Mouse (Mus musculus) limb, embryonic 13.5 days (tissue): ENCODE results near the gene Cdh4. TPM values are rescaled to one million over a fixed set of nuclear protein-coding genes. Genes with fewer than 3 reads are reported as not detected.

ENCODE experiments used
- ATAC-seq: fragments of 200-750 bp; cut with Nextera tagmentation; 2 replicates; pipeline ENCODE4 v1.8.0; 2017; ENCODE audit warnings: low read depth, moderate number of reproducible peaks, moderate TSS enrichment; ENCODE audit not compliant: low FRiP score
- H3K27ac ChIP-seq: fragments of 300-500 bp; sonication (generic); 2 replicates; pipeline ENCODE4 v1.5.1; 2015; ENCODE audit warnings: inconsistent platforms, mild to moderate bottlenecking, moderate library complexity
- H3K27me3 ChIP-seq: fragments of 300-500 bp; sonication (generic); 2 replicates; pipeline ENCODE4 v1.6.1; 2015; ENCODE audit warnings: mild to moderate bottlenecking, inconsistent platforms
- H3K36me3 ChIP-seq: fragments of 300-500 bp; sonication (generic); 2 replicates; pipeline ENCODE4 v1.6.1; 2015; ENCODE audit warnings: inconsistent platforms, mild to moderate bottlenecking, moderate library complexity
- H3K4me1 ChIP-seq: fragments of 300-500 bp; sonication (generic); 2 replicates; pipeline ENCODE4 v1.6.1; 2015; ENCODE audit warnings: inconsistent platforms
- H3K4me2 ChIP-seq: fragments of 300-500 bp; sonication (generic); replicated peaks from 2 replicates; pipeline ENCODE4 v1.6.1; 2015; ENCODE audit warnings: inconsistent platforms, mild to moderate bottlenecking, moderate library complexity
- H3K4me3 ChIP-seq: fragments of 300-500 bp; sonication (generic); 2 replicates; pipeline ENCODE4 v1.5.1; 2015; ENCODE audit warnings: moderate library complexity, mild to moderate bottlenecking, inconsistent platforms
- H3K9ac ChIP-seq: fragments of 300-500 bp; sonication (generic); 2 replicates; pipeline ENCODE4 v1.6.1; 2015; ENCODE audit warnings: mild to moderate bottlenecking, inconsistent platforms
- H3K9me3 ChIP-seq: fragments of 300-500 bp; sonication (generic); 2 replicates; pipeline ENCODE4 v1.6.1; 2016; ENCODE audit warnings: inconsistent platforms
- WGBS: fragments of 180-500 bp; shearing (Covaris S2); methylation state at CpG from one replicate; pipeline ENCODE4 v1.1.7; 2015; 5-methylcytosine and 5-hydroxymethylcytosine counted together
- polyA plus RNA-seq: library from polyadenylated mRNA; unstranded; fragments of >200 nt; fragmentation: Nextera tagmentation; extraction: Ambion mirVana; gene quantifications from 2 replicates; pipeline ENCODE4 v1.2.1, GENCODE M21; 2015

Gene Cdh4
- polyA plus RNA-seq, 1 experiment from 2014 or later: 12.2 TPM

GRCm38 (mm10) chr2:179828968-179829367, 386.7 kb downstream of the Cdh4 start:
- 0 out of 2 replicates have a peak, but pooled peaks cover 2% of the 10 kb centered on the region for H3K27me3 ChIP-seq
- 89% methylated on average over 6 of the region's 6 CpGs for WGBS
- peaks cover 8% of the 10 kb centered on the region; the same call in 1 of the 2 replicates for H3K4me1 ChIP-seq
- ATAC-seq: no peak
- no peak overlapping the region for H3K4me2 ChIP-seq
- no peak overlapping the region for H3K27ac ChIP-seq
- H3K9me3 ChIP-seq: no peaks in the 10 kb centered on the region
- H3K4me3 ChIP-seq: no peak overlapping the region
- no peak overlapping the region for H3K9ac ChIP-seq
- no peaks in the 10 kb centered on the region for H3K36me3 ChIP-seq

GRCm38 (mm10) chr2:179829972-179830371, 387.7 kb downstream of the Cdh4 start:
- no peaks in the 10 kb centered on the region for H3K9me3 ChIP-seq
- WGBS: 28% methylated on average over 6 of the region's 6 CpGs
- H3K27ac ChIP-seq: no peak overlapping the region
- H3K4me2 ChIP-seq: no peak overlapping the region
- no peak overlapping the region for H3K9ac ChIP-seq
- H3K36me3 ChIP-seq: no peaks in the 10 kb centered on the region
- no peak for ATAC-seq
- peaks cover 15% of the 10 kb centered on the region for H3K4me1 ChIP-seq
- H3K4me3 ChIP-seq: no peak overlapping the region
- 0 out of 2 replicates have a peak, but pooled peaks cover 2% of the 10 kb centered on the region for H3K27me3 ChIP-seq

- peaks cover 57% of the 10 kb centered on the region for H3K4me1 ChIP-seq
- H3K36me3 ChIP-seq: no peaks in the 10 kb centered on the region
- ATAC-seq: peak; percentile 16; the same call in 1 of the 2 replicates
- H3K4me2 ChIP-seq: no peak overlapping the region
- no peaks in the 10 kb centered on the region for H3K9me3 ChIP-seq
- H3K27ac ChIP-seq: peak overlapping the region; percentile 33; the same call in 1 of the 2 replicates
- WGBS: 19% methylated on average over 9 of the region's 9 CpGs
- H3K9ac ChIP-seq: no peak overlapping the region
- 0 out of 2 replicates have a peak, but pooled peaks cover 2% of the 10 kb centered on the region for H3K27me3 ChIP-seq
- no peak overlapping the region for H3K4me3 ChIP-seq
Observed at GRCm38 (mm10) chr2:179834892-179835291, 392.7 kb downstream of the Cdh4 start.

- H3K36me3 ChIP-seq: no peaks in the 10 kb centered on the region
- no peak for ATAC-seq
- H3K4me3 ChIP-seq: no peak overlapping the region
- H3K27ac ChIP-seq: peak overlapping the region; percentile 33; the same call in 1 of the 2 replicates
- peaks cover 57% of the 10 kb centered on the region for H3K4me1 ChIP-seq
- no peaks in the 10 kb centered on the region for H3K9me3 ChIP-seq
- no peak overlapping the region for H3K4me2 ChIP-seq
- H3K27me3 ChIP-seq: 0 out of 2 replicates have a peak, but pooled peaks cover 2% of the 10 kb centered on the region
- 50% methylated on average over 7 of the region's 7 CpGs for WGBS
- 0 out of 2 replicates have a peak overlapping the region, but pooled peaks have one; percentile 19 for H3K9ac ChIP-seq
Observed at GRCm38 (mm10) chr2:179835570-179835969, 393.3 kb downstream of the Cdh4 start.

GRCm38 (mm10) chr2:179837186-179837585, 395.0 kb downstream of the Cdh4 start:
- Histone ChIP-seq H3K27me3 (0 out of 2 replicates have a peak, but pooled peaks cover 2% of the 10 kb centered on the region), H3K4me2 (no peak overlapping the region), H3K9me3 (no peaks in the 10 kb centered on the region), H3K4me3 (no peak overlapping the region), H3K9ac (no peak overlapping the region), H3K36me3 (no peaks in the 10 kb centered on the region), H3K4me1 (peaks cover 57% of the 10 kb centered on the region), H3K27ac (peak overlapping the region; percentile 77; the same call in 1 of the 2 replicates)
- WGBS: 19% methylated on average over 10 of the region's 10 CpGs
- no peak for ATAC-seq

- WGBS: 18% methylated on average over 7 of the region's 7 CpGs
- Histone ChIP-seq H3K9ac (0 out of 2 replicates have a peak overlapping the region, but pooled peaks have one; percentile 8), H3K4me1 (peaks cover 64% of the 10 kb centered on the region), H3K27ac (peak overlapping the region; percentile 78), H3K36me3 (no peaks in the 10 kb centered on the region), H3K27me3 (0 out of 2 replicates have a peak, but pooled peaks cover 1% of the 10 kb centered on the region), H3K4me2 (peak overlapping the region; percentile 40), H3K4me3 (no peak overlapping the region), H3K9me3 (no peaks in the 10 kb centered on the region)
- peak; percentile 30 for ATAC-seq
Observed at GRCm38 (mm10) chr2:179838036-179838435, 395.8 kb downstream of the Cdh4 start.

- no peak overlapping the region for H3K27ac ChIP-seq
- H3K9me3 ChIP-seq: no peaks in the 10 kb centered on the region
- H3K27me3 ChIP-seq: no peaks in the 10 kb centered on the region
- H3K4me2 ChIP-seq: no peak overlapping the region
- H3K4me1 ChIP-seq: peaks cover 35% of the 10 kb centered on the region
- WGBS: 80% methylated on average over 12 of the region's 12 CpGs
- no peak overlapping the region for H3K4me3 ChIP-seq
- ATAC-seq: no peak
- no peak overlapping the region for H3K9ac ChIP-seq
- H3K36me3 ChIP-seq: no peaks in the 10 kb centered on the region
Observed at GRCm38 (mm10) chr2:179842610-179843389, 400.6 kb downstream of the Cdh4 start.

- H3K4me2 ChIP-seq: no peak overlapping the region
- 0 out of 2 replicates have a peak, but pooled peaks cover 6% of the 10 kb centered on the region for H3K27me3 ChIP-seq
- H3K27ac ChIP-seq: no peak overlapping the region
- no peaks in the 10 kb centered on the region for H3K36me3 ChIP-seq
- no peaks in the 10 kb centered on the region for H3K9me3 ChIP-seq
- H3K9ac ChIP-seq: no peak overlapping the region
- H3K4me3 ChIP-seq: no peak overlapping the region
- ATAC-seq: no peak
- H3K4me1 ChIP-seq: peaks cover 35% of the 10 kb centered on the region
- WGBS: 54% methylated on average over 9 of the region's 9 CpGs
Observed at GRCm38 (mm10) chr2:179849732-179850131, 407.5 kb downstream of the Cdh4 start.

- 72% methylated on average over 10 of the region's 10 CpGs for WGBS
- no peak overlapping the region for H3K27ac ChIP-seq
- H3K27me3 ChIP-seq: 0 out of 2 replicates have a peak, but pooled peaks cover 6% of the 10 kb centered on the region
- H3K36me3 ChIP-seq: no peaks in the 10 kb centered on the region
- no peak overlapping the region for H3K9ac ChIP-seq
- H3K4me3 ChIP-seq: no peak overlapping the region
- ATAC-seq: no peak
- H3K9me3 ChIP-seq: no peaks in the 10 kb centered on the region
- H3K4me1 ChIP-seq: peaks cover 47% of the 10 kb centered on the region
- H3K4me2 ChIP-seq: no peak overlapping the region
Observed at GRCm38 (mm10) chr2:179852169-179852568, 409.9 kb downstream of the Cdh4 start.

- Histone ChIP-seq H3K4me2 (no peak overlapping the region), H3K4me1 (peaks cover 47% of the 10 kb centered on the region), H3K4me3 (no peak overlapping the region), H3K27ac (no peak overlapping the region), H3K36me3 (no peaks in the 10 kb centered on the region), H3K27me3 (0 out of 2 replicates have a peak, but pooled peaks cover 6% of the 10 kb centered on the region), H3K9me3 (no peaks in the 10 kb centered on the region), H3K9ac (no peak overlapping the region)
- ATAC-seq: no peak
- 59% methylated on average over 11 of the region's 11 CpGs for WGBS
Observed at GRCm38 (mm10) chr2:179852862-179853261, 410.6 kb downstream of the Cdh4 start.

- Histone ChIP-seq H3K9me3 (no peaks in the 10 kb centered on the region), H3K27me3 (0 out of 2 replicates have a peak, but pooled peaks cover 6% of the 10 kb centered on the region), H3K36me3 (no peaks in the 10 kb centered on the region), H3K27ac (no peak overlapping the region), H3K4me3 (no peak overlapping the region), H3K4me2 (no peak overlapping the region), H3K4me1 (peaks cover 47% of the 10 kb centered on the region), H3K9ac (no peak overlapping the region)
- no peak for ATAC-seq
- 54% methylated on average over 10 of the region's 10 CpGs for WGBS
Observed at GRCm38 (mm10) chr2:179853892-179854291, 411.7 kb downstream of the Cdh4 start.

GRCm38 (mm10) chr2:179857086-179857485, 414.9 kb downstream of the Cdh4 start:
- Histone ChIP-seq H3K27me3 (0 out of 2 replicates have a peak, but pooled peaks cover 9% of the 10 kb centered on the region), H3K36me3 (no peaks in the 10 kb centered on the region), H3K4me3 (no peak overlapping the region), H3K27ac (no peak overlapping the region), H3K4me2 (no peak overlapping the region), H3K4me1 (peaks cover 39% of the 10 kb centered on the region), H3K9me3 (no peaks in the 10 kb centered on the region), H3K9ac (no peak overlapping the region)
- WGBS: 56% methylated on average over 4 of the region's 4 CpGs
- ATAC-seq: no peak
